Mouse (Mus musculus): ENCODE measurements around the gene Zgpat. TPM values are rescaled to one million over a fixed set of nuclear protein-coding genes. Genes with fewer than 3 reads are reported as not detected.

Zgpat gene
- polyA plus RNA-seq, 1 experiment from 2014 or later = 50.5 TPM

GRCm38 (mm10) chr2:181420426-181420825 lies 55.7 kb downstream of the Zgpat start:
- Histone ChIP-seq H3K4me1 (ENCODE audit: insufficient read depth, low read length) (no peaks in the 10 kb centered on the region), H3K27me3 (ENCODE audit: insufficient read depth, low read length) (no peaks in the 10 kb centered on the region), H3K9me3 (ENCODE audit: low read length) (no peaks in the 10 kb centered on the region), H3K27ac (ENCODE audit: low read length) (no peak overlapping the region), H3K36me3 (ENCODE audit: insufficient read depth, low read length) (peaks cover 22% of the 10 kb centered on the region), H3K4me2 (replicated peaks; ENCODE audit: low read depth, low read length) (no peak overlapping the region), H3K4me3 (ENCODE audit: low read length) (no peak overlapping the region), H3K9ac (replicated peaks; ENCODE audit: low read length) (no peak overlapping the region)
- 72% methylated on average over 4 of the region's 4 CpGs for WGBS
- no peak for ATAC-seq (ENCODE audit: low FRiP score, low TSS enrichment)

- no peak overlapping the region for H3K4me3 ChIP-seq (ENCODE audit: low read length)
- no peak overlapping the region for H3K4me2 ChIP-seq (replicated peaks; ENCODE audit: low read depth, low read length)
- H3K27me3 ChIP-seq (ENCODE audit: insufficient read depth, low read length) = no peaks in the 10 kb centered on the region
- no peak for ATAC-seq (ENCODE audit: low FRiP score, low TSS enrichment)
- no peaks in the 10 kb centered on the region for H3K4me1 ChIP-seq (ENCODE audit: insufficient read depth, low read length)
- no peaks in the 10 kb centered on the region for H3K9me3 ChIP-seq (ENCODE audit: low read length)
- peaks cover 22% of the 10 kb centered on the region for H3K36me3 ChIP-seq (ENCODE audit: insufficient read depth, low read length)
- H3K27ac ChIP-seq (ENCODE audit: low read length) = no peak overlapping the region
- 72% methylated on average over 4 of the region's 4 CpGs for WGBS
- H3K9ac ChIP-seq (replicated peaks; ENCODE audit: low read length) = no peak overlapping the region
Observed at GRCm38 (mm10) chr2:181420903-181421638, 56.3 kb downstream of the Zgpat start.

- Histone ChIP-seq H3K4me3 (ENCODE audit: low read length) (no peak overlapping the region), H3K27me3 (ENCODE audit: insufficient read depth, low read length) (no peaks in the 10 kb centered on the region), H3K4me2 (replicated peaks; ENCODE audit: low read depth, low read length) (no peak overlapping the region), H3K36me3 (ENCODE audit: insufficient read depth, low read length) (peaks cover 22% of the 10 kb centered on the region), H3K9ac (replicated peaks; ENCODE audit: low read length) (no peak overlapping the region), H3K9me3 (ENCODE audit: low read length) (no peaks in the 10 kb centered on the region), H3K4me1 (ENCODE audit: insufficient read depth, low read length) (no peaks in the 10 kb centered on the region), H3K27ac (ENCODE audit: low read length) (no peak overlapping the region)
- 93% methylated on average over 9 of the region's 9 CpGs for WGBS
- no peak for ATAC-seq (ENCODE audit: low FRiP score, low TSS enrichment)
Observed at GRCm38 (mm10) chr2:181423834-181424233, 59.1 kb downstream of the Zgpat start.

Other genes with a start within 250 kb of the Zgpat start
- 0.16 and 0.44 TPM in 2 replicates for gene Kcnq2, start 229.6 kb upstream of the Zgpat start, polyA plus RNA-seq (2015; fragmentation: Nextera tagmentation; extraction: Ambion mirVana)
- 0.10 TPM in 1 of 2 replicates, not detected in the other for gene Eef1a2, start 207.9 kb upstream of the Zgpat start, polyA plus RNA-seq (2015; fragmentation: Nextera tagmentation; extraction: Ambion mirVana)
- 302 and 310 TPM in 2 replicates for gene Ppdpf, start 177.7 kb upstream of the Zgpat start, polyA plus RNA-seq (2015; fragmentation: Nextera tagmentation; extraction: Ambion mirVana)
- gene Ptk6, start 162.1 kb upstream of the Zgpat start, polyA plus RNA-seq (2015; fragmentation: Nextera tagmentation; extraction: Ambion mirVana) = not detected in 2 replicates
- 0.25 and 0.37 TPM in 2 replicates for gene Srms, start 151.7 kb upstream of the Zgpat start, polyA plus RNA-seq (2015; fragmentation: Nextera tagmentation; extraction: Ambion mirVana)
- 0.26 and 0.59 TPM in 2 replicates for gene Fndc11, start 144.9 kb upstream of the Zgpat start, polyA plus RNA-seq (2015; fragmentation: Nextera tagmentation; extraction: Ambion mirVana)
- 1.9 and 2.0 TPM in 2 replicates for gene Helz2, start 122.9 kb upstream of the Zgpat start, polyA plus RNA-seq (2015; fragmentation: Nextera tagmentation; extraction: Ambion mirVana)
- 15.7 and 18.7 TPM in 2 replicates for gene Gmeb2, start 76.9 kb upstream of the Zgpat start, polyA plus RNA-seq (2015; fragmentation: Nextera tagmentation; extraction: Ambion mirVana)
- gene Stmn3, start 50.4 kb upstream of the Zgpat start, polyA plus RNA-seq (2015; fragmentation: Nextera tagmentation; extraction: Ambion mirVana) = 3.7 and 7.7 TPM in 2 replicates
- 51.2 and 57.9 TPM in 2 replicates for gene Rtel1, start 45.2 kb upstream of the Zgpat start, polyA plus RNA-seq (2015; fragmentation: Nextera tagmentation; extraction: Ambion mirVana)
- gene Arfrp1, start 476 bp downstream of the Zgpat start, polyA plus RNA-seq (2015; fragmentation: Nextera tagmentation; extraction: Ambion mirVana) = 72.5 and 73.5 TPM in 2 replicates
- 28.3 and 32.6 TPM in 2 replicates for gene Lime1, start 15.2 kb downstream of the Zgpat start, polyA plus RNA-seq (2015; fragmentation: Nextera tagmentation; extraction: Ambion mirVana)
- 26.2 and 30.5 TPM in 2 replicates for gene Zbtb46, start 94.5 kb downstream of the Zgpat start, polyA plus RNA-seq (2015; fragmentation: Nextera tagmentation; extraction: Ambion mirVana)
- 0.15 and 0.20 TPM in 2 replicates for gene Abhd16b, start 128.3 kb downstream of the Zgpat start, polyA plus RNA-seq (2015; fragmentation: Nextera tagmentation; extraction: Ambion mirVana)
- 168 and 172 TPM in 2 replicates for gene Tpd52l2, start 132.2 kb downstream of the Zgpat start, polyA plus RNA-seq (2015; fragmentation: Nextera tagmentation; extraction: Ambion mirVana)
- gene Dnajc5, start 155.6 kb downstream of the Zgpat start, polyA plus RNA-seq (2015; fragmentation: Nextera tagmentation; extraction: Ambion mirVana) = 91.7 and 100 TPM in 2 replicates
- gene Uckl1, start 220.0 kb downstream of the Zgpat start, polyA plus RNA-seq (2015; fragmentation: Nextera tagmentation; extraction: Ambion mirVana) = 66.9 and 71.7 TPM in 2 replicates
- 75.2 and 79.7 TPM in 2 replicates for gene Prpf6, start 226.9 kb downstream of the Zgpat start, polyA plus RNA-seq (2015; fragmentation: Nextera tagmentation; extraction: Ambion mirVana)
- 37.8 and 41.1 TPM in 2 replicates for gene Zfp512b, start 227.9 kb downstream of the Zgpat start, polyA plus RNA-seq (2015; fragmentation: Nextera tagmentation; extraction: Ambion mirVana)
- gene Samd10, start 234.3 kb downstream of the Zgpat start, polyA plus RNA-seq (2015; fragmentation: Nextera tagmentation; extraction: Ambion mirVana) = 29.5 and 31.4 TPM in 2 replicates

Measured in kidney, embryonic 16.5 days (tissue).